Mouse (Mus musculus) liver, embryonic 15.5 days (tissue): ENCODE measurements around the gene Slc35e3. TPM values are rescaled to one million over a fixed set of nuclear protein-coding genes. Genes with fewer than 3 reads are reported as not detected.
"Not testable (repeated sequence)": the region's sequence is repeated elsewhere in the genome, so short reads cannot be mapped to it uniquely, and the experiment has no call there.

Source experiments
- ATAC-seq: fragments of 200-750 bp; cut with Nextera tagmentation; 2 replicates; pipeline ENCODE4 v1.8.0; 2017; ENCODE audit warnings: moderate number of reproducible peaks, mild to moderate bottlenecking, moderate library complexity; ENCODE audit not compliant: insufficient read depth
- H3K27ac ChIP-seq: fragments of 300-500 bp; sonication (generic); replicated peaks from 2 replicates; pipeline ENCODE4 v1.5.1; 2015; ENCODE audit warnings: mild to moderate bottlenecking, inconsistent platforms
- H3K27me3 ChIP-seq: fragments of 300-500 bp; sonication (generic); 2 replicates; pipeline ENCODE4 v1.6.1; 2015; ENCODE audit warnings: mild to moderate bottlenecking, inconsistent platforms
- H3K36me3 ChIP-seq: fragments of 300-500 bp; sonication (generic); replicated peaks from 2 replicates; pipeline ENCODE4 v1.6.1; 2015; ENCODE audit warnings: moderate library complexity, mild to moderate bottlenecking, inconsistent platforms
- H3K4me1 ChIP-seq: fragments of 300-500 bp; sonication (generic); replicated peaks from 2 replicates; pipeline ENCODE4 v1.6.1; 2015; ENCODE audit warnings: inconsistent platforms
- H3K4me2 ChIP-seq: fragments of 300-500 bp; sonication (generic); 2 replicates; pipeline ENCODE4 v1.6.1; 2015; ENCODE audit warnings: moderate library complexity, mild to moderate bottlenecking, inconsistent platforms
- H3K4me3 ChIP-seq: fragments of 300-500 bp; sonication (generic); replicated peaks from 2 replicates; pipeline ENCODE4 v1.5.1; 2015; ENCODE audit warnings: mild to moderate bottlenecking, inconsistent platforms
- H3K9ac ChIP-seq: fragments of 300-500 bp; sonication (generic); 2 replicates; pipeline ENCODE4 v1.6.1; 2015; ENCODE audit warnings: moderate library complexity, mild to moderate bottlenecking, inconsistent platforms
- H3K9me3 ChIP-seq: fragments of 300-500 bp; sonication (generic); replicated peaks from 2 replicates; pipeline ENCODE4 v1.6.1; 2016; ENCODE audit warnings: inconsistent platforms
- WGBS: fragments of 180-500 bp; shearing (Covaris S2); methylation state at CpG from one replicate; pipeline ENCODE4 v1.1.7; 2015; ENCODE audit warnings: mixed read lengths; ENCODE audit not compliant: insufficient replicate concordance; 5-methylcytosine and 5-hydroxymethylcytosine counted together
- polyA plus RNA-seq: library from polyadenylated mRNA; unstranded; fragments of >200 nt; fragmentation: Nextera tagmentation; extraction: Ambion mirVana; gene quantifications from 2 replicates; pipeline ENCODE4 v1.2.1, GENCODE M21; 2015

The Slc35e3 gene
- polyA plus RNA-seq, 1 experiment from 2014 or later = 2.3 TPM

DNA sequence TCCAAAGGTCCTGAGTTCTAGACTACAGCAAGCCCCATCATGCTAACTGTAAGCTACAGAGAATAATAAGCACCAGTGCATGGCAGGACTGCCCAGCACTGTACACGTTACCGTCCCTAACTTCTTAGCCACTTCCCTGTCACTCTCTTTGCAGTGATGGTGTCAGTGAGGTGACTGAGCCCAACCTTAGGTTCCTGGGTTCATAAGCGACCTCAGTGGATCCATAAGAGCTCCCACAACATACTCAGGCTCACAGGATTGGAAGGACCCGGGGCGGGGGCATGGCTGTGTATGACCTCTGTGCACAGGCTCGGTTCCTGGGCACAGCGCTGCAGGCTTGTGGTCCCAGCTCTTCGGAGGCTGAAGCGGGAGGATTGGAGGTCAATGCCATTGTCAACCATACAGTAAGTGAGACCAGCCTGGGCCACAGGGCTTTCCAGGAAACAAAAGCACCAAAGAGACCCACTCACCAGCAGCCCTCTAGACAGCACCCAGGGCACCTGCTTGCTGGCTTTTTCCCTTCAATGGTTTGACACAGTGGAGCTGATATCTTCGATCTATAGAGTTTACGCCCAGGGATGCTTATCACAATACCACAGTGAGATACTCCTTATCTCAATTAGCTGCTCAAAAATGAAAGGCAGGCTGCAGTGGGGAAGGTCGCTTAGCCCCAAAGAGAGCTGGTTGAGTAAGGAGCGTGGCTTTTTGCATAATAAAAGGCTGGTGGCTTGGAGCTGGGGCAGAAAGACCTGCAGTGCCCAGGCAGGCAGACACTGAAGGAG lies 7.8 kb downstream of the Slc35e3 start:
- H3K27ac ChIP-seq = no peak overlapping the region
- no peak for ATAC-seq

DNA sequence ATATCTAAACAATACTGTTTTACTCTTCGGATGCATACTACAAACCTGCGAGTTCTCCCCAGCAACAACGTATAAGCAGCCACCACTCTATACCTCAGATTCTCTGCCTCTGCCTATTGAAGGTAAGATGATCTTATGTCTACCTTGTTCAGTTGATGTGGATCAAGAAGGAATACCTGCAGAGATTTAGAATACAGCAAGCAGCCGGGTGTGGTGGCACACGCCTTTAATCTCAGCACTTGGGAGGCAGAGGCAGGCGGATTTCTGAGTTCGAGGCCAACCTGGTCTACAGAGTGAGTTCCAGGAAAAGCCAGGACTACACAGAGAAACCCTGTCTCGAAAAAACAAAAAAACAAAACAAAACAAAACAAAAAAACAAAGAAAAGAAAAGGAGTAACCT lies 8.7 kb downstream of the Slc35e3 start:
- not testable (repeated sequence) for H3K4me2 ChIP-seq, ATAC-seq, H3K9me3 ChIP-seq, H3K27me3 ChIP-seq, H3K4me3 ChIP-seq, H3K36me3 ChIP-seq, H3K9ac ChIP-seq, H3K27ac ChIP-seq
- H3K4me1 ChIP-seq = peaks cover 22% of the 10 kb centered on the region
- WGBS = 75% methylated on average over 8 of the region's 8 CpGs

More for the DNA sequence above, 7.8 kb downstream of the Slc35e3 start:
- no peaks in the 10 kb centered on the region for H3K27me3 ChIP-seq
- no peak overlapping the region for H3K4me2 ChIP-seq
- H3K9ac ChIP-seq = no peak overlapping the region
- no peaks in the 10 kb centered on the region for H3K9me3 ChIP-seq
- peaks cover 13% of the 10 kb centered on the region for H3K4me1 ChIP-seq
- WGBS = 56% methylated on average over 13 of the region's 13 CpGs
- no peaks in the 10 kb centered on the region for H3K36me3 ChIP-seq
- H3K4me3 ChIP-seq = no peak overlapping the region

DNA sequence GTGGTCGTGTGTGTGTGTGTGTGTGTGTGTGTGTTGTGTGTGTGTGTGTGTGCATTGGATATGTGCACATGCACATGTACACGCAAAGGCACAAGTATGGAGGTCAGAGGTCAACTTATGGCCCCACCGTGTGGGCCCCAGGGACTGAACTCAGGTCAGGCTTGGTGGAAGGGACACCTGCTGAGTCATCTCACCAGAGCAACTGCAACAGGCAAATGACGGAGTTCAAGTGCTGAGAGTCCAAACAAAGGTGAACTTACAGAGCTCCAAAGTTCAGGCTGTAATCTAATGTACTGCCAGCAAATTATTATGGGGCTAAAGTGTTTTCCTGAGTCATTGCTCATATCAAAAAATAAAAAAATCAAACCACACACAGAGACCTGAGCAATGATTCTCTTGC lies 9.1 kb downstream of the Slc35e3 start:
- H3K4me3 ChIP-seq = no peak overlapping the region
- H3K36me3 ChIP-seq = no peaks in the 10 kb centered on the region
- 57% methylated on average over 4 of the region's 4 CpGs for WGBS
- no peaks in the 10 kb centered on the region for H3K27me3 ChIP-seq
- no peak overlapping the region for H3K27ac ChIP-seq
- H3K4me2 ChIP-seq = no peak overlapping the region
- H3K9ac ChIP-seq = no peak overlapping the region
- peaks cover 26% of the 10 kb centered on the region for H3K4me1 ChIP-seq
- H3K9me3 ChIP-seq = no peaks in the 10 kb centered on the region
- ATAC-seq = no peak

DNA sequence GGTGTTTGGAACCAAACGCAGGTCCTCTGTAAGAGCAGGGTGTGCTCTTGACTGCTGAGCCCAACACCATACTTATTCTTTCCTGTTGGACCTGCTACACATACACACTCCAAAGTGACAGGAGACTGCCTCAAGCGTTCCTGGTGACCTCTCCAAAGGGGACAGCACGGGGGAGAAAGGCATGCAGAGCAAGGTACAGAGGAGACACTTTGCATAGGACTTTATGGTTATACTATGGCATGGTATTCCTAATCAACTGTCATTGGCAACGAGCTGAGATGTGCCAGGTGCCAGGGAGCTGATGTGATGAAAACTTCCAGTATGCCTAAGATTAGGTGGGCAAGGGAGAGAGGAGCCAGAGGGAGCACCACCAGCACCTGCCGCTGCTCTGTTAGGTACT lies 9.6 kb downstream of the Slc35e3 start:
- peaks cover 31% of the 10 kb centered on the region for H3K4me1 ChIP-seq
- no peak overlapping the region for H3K9ac ChIP-seq
- no peak overlapping the region for H3K27ac ChIP-seq
- H3K27me3 ChIP-seq = no peaks in the 10 kb centered on the region
- no peaks in the 10 kb centered on the region for H3K36me3 ChIP-seq
- no peak for ATAC-seq
- H3K9me3 ChIP-seq = no peaks in the 10 kb centered on the region
- H3K4me2 ChIP-seq = no peak overlapping the region
- 75% methylated on average over 5 of the region's 5 CpGs for WGBS
- no peak overlapping the region for H3K4me3 ChIP-seq

DNA sequence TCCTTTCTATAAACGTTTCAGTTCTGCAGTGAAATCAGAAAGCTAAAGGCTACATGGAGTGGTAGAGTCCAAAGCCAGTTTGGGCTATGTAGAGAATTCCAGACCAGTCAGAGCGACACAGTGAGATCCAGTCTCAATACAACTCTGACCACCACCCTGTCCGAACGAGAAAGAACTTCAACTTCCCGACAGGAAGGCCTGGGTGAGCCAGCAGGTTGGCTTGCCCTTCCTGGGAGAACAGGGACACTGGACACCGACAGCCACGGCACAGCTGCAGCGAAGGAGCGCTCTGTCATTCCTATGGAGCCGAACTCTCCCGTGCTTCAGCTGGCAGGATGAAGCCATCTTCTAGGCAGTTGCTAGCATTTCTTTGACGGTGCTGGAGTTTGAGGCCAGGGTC lies 10.8 kb downstream of the Slc35e3 start:
- not testable (repeated sequence) for H3K9me3 ChIP-seq, H3K4me2 ChIP-seq, H3K27ac ChIP-seq, H3K9ac ChIP-seq, H3K4me3 ChIP-seq, H3K36me3 ChIP-seq, ATAC-seq, H3K27me3 ChIP-seq
- H3K4me1 ChIP-seq = peaks cover 41% of the 10 kb centered on the region
- 78% methylated on average over 12 of the region's 12 CpGs for WGBS

GRCm38 (mm10) chr10:117734104-117734852 lies 11.9 kb downstream of the Slc35e3 start:
- not testable (repeated sequence) for H3K27ac ChIP-seq, H3K9me3 ChIP-seq, ATAC-seq, H3K4me2 ChIP-seq, H3K36me3 ChIP-seq, H3K9ac ChIP-seq, H3K4me3 ChIP-seq, H3K27me3 ChIP-seq
- 57% methylated on average over 10 of the region's 10 CpGs for whole genome bisulfite sequencing
- peaks cover 41% of the 10 kb centered on the region for H3K4me1 ChIP-seq

GRCm38 (mm10) chr10:117733626-117734025 lies 12.5 kb downstream of the Slc35e3 start:
- not testable (repeated sequence) for H3K36me3 ChIP-seq, H3K9ac ChIP-seq, H3K4me2 ChIP-seq, H3K27me3 ChIP-seq, ATAC-seq, H3K9me3 ChIP-seq, H3K4me3 ChIP-seq, H3K27ac ChIP-seq
- H3K4me1 ChIP-seq = peaks cover 37% of the 10 kb centered on the region
- 26% methylated on average over 8 of the region's 8 CpGs for WGBS

DNA sequence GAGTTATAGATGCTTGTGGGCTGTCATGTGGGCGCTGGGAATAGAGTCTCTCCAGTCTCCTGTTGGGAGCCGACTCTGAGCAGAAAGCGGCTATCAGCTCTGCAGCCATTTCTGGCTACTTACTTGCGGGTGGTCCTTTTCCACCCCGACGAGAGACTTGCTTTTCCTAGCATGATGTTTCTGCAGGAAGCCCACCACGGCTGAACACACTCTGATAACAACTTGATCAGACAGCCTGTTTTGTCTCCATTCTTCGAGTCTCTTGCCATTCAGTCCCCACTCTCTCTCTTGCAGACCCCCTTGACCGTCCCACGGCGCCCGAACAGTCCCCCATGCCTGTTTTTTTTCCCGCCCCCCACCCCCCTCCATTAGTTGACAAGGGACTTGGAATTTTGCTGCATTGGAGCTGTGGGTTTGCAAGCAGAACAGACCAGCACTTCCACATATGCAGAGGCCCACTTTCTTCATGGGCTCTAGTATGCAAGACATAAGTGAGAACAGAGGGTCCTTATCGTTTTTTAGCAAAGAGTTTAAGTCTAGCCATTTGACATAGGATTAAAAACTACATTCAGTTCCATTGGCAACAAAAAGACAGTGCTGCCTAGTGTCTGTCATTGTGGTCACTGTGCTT lies 13.1 kb downstream of the Slc35e3 start:
- no peak for ATAC-seq
- H3K9ac ChIP-seq = no peak overlapping the region
- no peaks in the 10 kb centered on the region for H3K36me3 ChIP-seq
- peaks cover 32% of the 10 kb centered on the region for H3K4me1 ChIP-seq
- no peaks in the 10 kb centered on the region for H3K9me3 ChIP-seq
- no peak overlapping the region for H3K4me3 ChIP-seq
- peak overlapping the region; percentile 27; the same call in 1 of the 2 replicates for H3K4me2 ChIP-seq
- peak overlapping the region; percentile 66; the same call in 1 of the 2 replicates for H3K27ac ChIP-seq
- 48% methylated on average over 14 of the region's 14 CpGs for WGBS
- H3K27me3 ChIP-seq = no peaks in the 10 kb centered on the region

- WGBS = 25% methylated on average over 5 of the region's 5 CpGs
- ATAC-seq = peak; percentile 90
Measured at GRCm38 (mm10) chr10:117732184-117732583, 14.0 kb downstream of the Slc35e3 start.

GRCm38 (mm10) chr10:117731244-117732101 lies 14.7 kb downstream of the Slc35e3 start:
- H3K9me3 ChIP-seq = no peaks in the 10 kb centered on the region
- no peak overlapping the region for H3K9ac ChIP-seq
- 23% methylated on average over 15 of the region's 15 CpGs for WGBS
- H3K4me2 ChIP-seq = peak overlapping the region; percentile 38
- H3K4me1 ChIP-seq = peaks cover 31% of the 10 kb centered on the region
- no peaks in the 10 kb centered on the region for H3K27me3 ChIP-seq
- H3K4me3 ChIP-seq = no peak overlapping the region
- peak overlapping the region; percentile 66 for H3K27ac ChIP-seq
- ATAC-seq = peak; percentile 32
- H3K36me3 ChIP-seq = no peaks in the 10 kb centered on the region

More at GRCm38 (mm10) chr10:117732184-117732583, 14.0 kb downstream of the Slc35e3 start:
- no peaks in the 10 kb centered on the region for H3K9me3 ChIP-seq
- H3K36me3 ChIP-seq = no peaks in the 10 kb centered on the region
- peaks cover 31% of the 10 kb centered on the region for H3K4me1 ChIP-seq
- peak overlapping the region; percentile 27 for H3K4me2 ChIP-seq
- no peak overlapping the region for H3K9ac ChIP-seq
- no peak overlapping the region for H3K4me3 ChIP-seq
- no peaks in the 10 kb centered on the region for H3K27me3 ChIP-seq
- H3K27ac ChIP-seq = peak overlapping the region; percentile 66
